ENCODE assay signal across 32 mouse cellular contexts in the genomic region with DNA sequence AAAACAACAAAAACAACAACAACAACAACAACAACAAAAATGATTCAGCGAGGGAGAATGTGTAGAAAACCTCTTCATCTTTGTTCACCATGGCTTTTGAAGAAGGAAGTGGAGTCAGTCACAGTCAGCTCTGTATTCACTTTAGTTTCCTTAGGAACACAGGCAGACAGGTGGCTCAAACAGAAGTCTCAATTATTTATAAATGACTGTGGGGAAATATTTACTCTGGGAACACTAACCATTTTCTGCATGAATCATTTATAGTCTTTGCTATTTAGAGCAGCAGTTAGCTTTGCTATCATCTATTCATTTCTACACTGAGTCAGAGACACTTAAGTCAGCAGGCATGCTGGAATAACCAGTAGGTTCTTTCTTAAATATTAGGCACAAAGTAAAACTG. TPM values are rescaled to one million over a fixed set of nuclear protein-coding genes. Genes with fewer than 3 reads are reported as not detected.
DNase-seq lines count a peak whose midpoint lies in the region; ATAC-seq and TF ChIP-seq lines count a peak whose summit lies in the region.
"Had no signal": no experiment of that assay in that cellular context is flagged by ENCODE, and none has a peak within 500 bp of the region (broad histone marks: within the 10 kb centered on the region; RNA-seq: fewer than 3 reads in every experiment).

No protein-coding gene starts in this region.

- no peaks in the 10 kb centered on the region for H3K4me1 ChIP-seq in forebrain, postnatal 0 days (ENCODE audit: insufficient read depth)
- H3K4me1 ChIP-seq in forebrain, embryonic 13.5 days, result no peaks in the 10 kb centered on the region
- no peaks in the 10 kb centered on the region for H3K4me1 ChIP-seq in midbrain, embryonic 15.5 days
- no peaks in the 10 kb centered on the region for H3K4me1 ChIP-seq in midbrain, embryonic 11.5 days (ENCODE audit: control insufficient read depth, insufficient read depth, low read length)
- H3K4me1 ChIP-seq in stomach, postnatal 0 days (replicated peaks; ENCODE audit: control insufficient read depth, insufficient read depth), result no peaks in the 10 kb centered on the region
- H3K4me1 ChIP-seq: embryonic facial prominence, embryonic 13.5 days; forebrain, embryonic 10.5 days; hindbrain, embryonic 10.5 days; hindbrain, embryonic 15.5 days; limb, embryonic 10.5 days; limb, embryonic 15.5 days; liver, embryonic 13.5 days; neural tube, embryonic 13.5 days had no signal

- H3K9ac ChIP-seq in forebrain, postnatal 0 days, result no peak overlapping the region
- no peak overlapping the region for H3K9ac ChIP-seq in forebrain, embryonic 13.5 days
- H3K9ac ChIP-seq in midbrain, embryonic 15.5 days, result no peak overlapping the region
- no peak overlapping the region for H3K9ac ChIP-seq in midbrain, embryonic 11.5 days (ENCODE audit: low read length)
- no peak overlapping the region for H3K9ac ChIP-seq in stomach, postnatal 0 days (ENCODE audit: low read length)
- H3K9ac ChIP-seq: embryonic facial prominence, embryonic 13.5 days; hindbrain, embryonic 15.5 days; limb, embryonic 15.5 days; liver, embryonic 13.5 days; neural tube, embryonic 13.5 days had no signal

- H3K4me3 ChIP-seq in forebrain, postnatal 0 days (ENCODE audit: low read depth, low read length), result no peak overlapping the region
- no peak overlapping the region for H3K4me3 ChIP-seq in forebrain, embryonic 13.5 days
- no peak overlapping the region for H3K4me3 ChIP-seq in midbrain, embryonic 15.5 days
- H3K4me3 ChIP-seq in midbrain, embryonic 11.5 days (ENCODE audit: low read depth, low read length), result no peak overlapping the region
- H3K4me3 ChIP-seq in stomach, postnatal 0 days (ENCODE audit: low read depth, low read length), result no peak overlapping the region
- H3K4me3 ChIP-seq: embryonic facial prominence, embryonic 13.5 days; forebrain, embryonic 10.5 days; hindbrain, embryonic 10.5 days; hindbrain, embryonic 15.5 days; limb, embryonic 10.5 days; limb, embryonic 15.5 days; liver, embryonic 13.5 days; neural tube, embryonic 13.5 days had no signal

- 87% methylated on average over 1 of the region's 1 CpGs for WGBS in forebrain, postnatal 0 days
- 87% methylated on average over 1 of the region's 1 CpGs for WGBS in forebrain, embryonic 13.5 days
- WGBS in midbrain, embryonic 15.5 days, result 69% methylated on average over 1 of the region's 1 CpGs
- 93% methylated on average over 1 of the region's 1 CpGs for WGBS in midbrain, embryonic 11.5 days
- WGBS in stomach, postnatal 0 days, result 30% methylated on average over 1 of the region's 1 CpGs

- no peaks in the 10 kb centered on the region for H3K9me3 ChIP-seq in forebrain, postnatal 0 days (ENCODE audit: low read length)
- no peaks in the 10 kb centered on the region for H3K9me3 ChIP-seq in forebrain, embryonic 13.5 days (replicated peaks)
- no peaks in the 10 kb centered on the region for H3K9me3 ChIP-seq in midbrain, embryonic 15.5 days
- H3K9me3 ChIP-seq in midbrain, embryonic 11.5 days (ENCODE audit: control insufficient read depth, low read length), result no peaks in the 10 kb centered on the region
- no peaks in the 10 kb centered on the region for H3K9me3 ChIP-seq in stomach, postnatal 0 days (ENCODE audit: control insufficient read depth, low read length)
- H3K9me3 ChIP-seq: embryonic facial prominence, embryonic 13.5 days; hindbrain, embryonic 15.5 days; limb, embryonic 10.5 days; limb, embryonic 15.5 days; liver, embryonic 13.5 days had no signal

- no peaks in the 10 kb centered on the region for H3K36me3 ChIP-seq in forebrain, postnatal 0 days (ENCODE audit: insufficient read depth)
- no peaks in the 10 kb centered on the region for H3K36me3 ChIP-seq in forebrain, embryonic 13.5 days (ENCODE audit: poor library complexity, severe bottlenecking)
- H3K36me3 ChIP-seq in midbrain, embryonic 15.5 days (replicated peaks), result no peaks in the 10 kb centered on the region
- H3K36me3 ChIP-seq in midbrain, embryonic 11.5 days (ENCODE audit: control insufficient read depth, insufficient read depth, low read length), result no peaks in the 10 kb centered on the region
- H3K36me3 ChIP-seq in stomach, postnatal 0 days (ENCODE audit: control insufficient read depth, insufficient read depth, low read length), result no peaks in the 10 kb centered on the region
- H3K36me3 ChIP-seq: embryonic facial prominence, embryonic 13.5 days; forebrain, embryonic 10.5 days; hindbrain, embryonic 10.5 days; hindbrain, embryonic 15.5 days; limb, embryonic 10.5 days; limb, embryonic 15.5 days; liver, embryonic 13.5 days; neural tube, embryonic 13.5 days had no signal

- TF ChIP-seq CTCF in forebrain, postnatal 0 days (IDR thresholded peaks at IDR 0.05; ENCODE audit: low read depth), result no peak
- TF ChIP-seq CTCF in stomach, postnatal 0 days (IDR thresholded peaks at IDR 0.05; ENCODE audit: low read depth), result no peak

- no peaks in the 10 kb centered on the region for H3K27me3 ChIP-seq in forebrain, postnatal 0 days (ENCODE audit: insufficient read depth, low read length)
- H3K27me3 ChIP-seq in forebrain, embryonic 13.5 days, result no peaks in the 10 kb centered on the region
- no peaks in the 10 kb centered on the region for H3K27me3 ChIP-seq in midbrain, embryonic 15.5 days (replicated peaks)
- H3K27me3 ChIP-seq in midbrain, embryonic 11.5 days (ENCODE audit: control insufficient read depth, insufficient read depth, low read length), result no peaks in the 10 kb centered on the region
- H3K27me3 ChIP-seq in stomach, postnatal 0 days (ENCODE audit: control insufficient read depth, insufficient read depth, low read length), result no peaks in the 10 kb centered on the region
- H3K27me3 ChIP-seq: CH12.LX; embryonic facial prominence, embryonic 13.5 days; hindbrain, embryonic 15.5 days; limb, embryonic 15.5 days; liver, embryonic 13.5 days; neural tube, embryonic 13.5 days had no signal

- no peak for TF ChIP-seq EP300 in stomach, postnatal 0 days (optimal IDR thresholded peaks at IDR 0.05)

- peak; percentile 11 for DNase-seq in forebrain, postnatal 0 days
- peak; percentile 17 for DNase-seq in layer of hippocampus, adult 9-10 months (ENCODE audit: low spot score)
- no peak for DNase-seq in layer of hippocampus, postnatal 25 days (ENCODE audit: extremely low spot score in 1 of 2, low spot score in 1 of 2)
- DNase-seq in midbrain, embryonic 11.5 days (ENCODE audit: low spot score, missing footprints), result no peak
- no peak for DNase-seq in stomach, postnatal 0 days (ENCODE audit: low spot score)
- DNase-seq in ovary, postnatal 10 days (ENCODE audit: low spot score), result no peak
- DNase-seq: adrenal gland, postnatal 10 days; cerebellum, adult 11-12 months; cerebellum, postnatal 10 days; gastrocnemius, postnatal 14 days; heart, postnatal 14 days; kidney, adult 18-20 months; kidney, postnatal 36 days; liver, embryonic 13.5 days; lung, adult 18-20 months; lung, postnatal 10 days; right cerebral cortex, adult 18-20 months; right cerebral cortex, postnatal 4 days; thymus, adult 18-20 months; thymus, postnatal 25 days had no signal

- H3K27ac ChIP-seq in forebrain, postnatal 0 days (ENCODE audit: low read depth, low read length), result no peak overlapping the region
- no peak overlapping the region for H3K27ac ChIP-seq in forebrain, embryonic 13.5 days
- no peak overlapping the region for H3K27ac ChIP-seq in midbrain, embryonic 15.5 days
- no peak overlapping the region for H3K27ac ChIP-seq in midbrain, embryonic 11.5 days (ENCODE audit: low read depth, low read length)
- H3K27ac ChIP-seq in stomach, postnatal 0 days (replicated peaks), result no peak overlapping the region
- H3K27ac ChIP-seq: embryonic facial prominence, embryonic 13.5 days; forebrain, embryonic 10.5 days; hindbrain, embryonic 10.5 days; hindbrain, embryonic 15.5 days; limb, embryonic 10.5 days; limb, embryonic 15.5 days; liver, embryonic 13.5 days; neural tube, embryonic 13.5 days had no signal

- H3K4me2 ChIP-seq in forebrain, postnatal 0 days (ENCODE audit: low read depth), result no peak overlapping the region
- H3K4me2 ChIP-seq in forebrain, embryonic 13.5 days, result no peak overlapping the region
- H3K4me2 ChIP-seq in midbrain, embryonic 15.5 days, result no peak overlapping the region
- no peak overlapping the region for H3K4me2 ChIP-seq in midbrain, embryonic 11.5 days
- H3K4me2 ChIP-seq in stomach, postnatal 0 days (replicated peaks; ENCODE audit: low read depth), result no peak overlapping the region
- H3K4me2 ChIP-seq: embryonic facial prominence, embryonic 13.5 days; hindbrain, embryonic 15.5 days; limb, embryonic 15.5 days; liver, embryonic 13.5 days; neural tube, embryonic 13.5 days had no signal

- ATAC-seq in forebrain, postnatal 0 days, result peak; percentile 42
- no peak for ATAC-seq in forebrain, embryonic 13.5 days
- peak; percentile 45; the same call in 1 of the 2 replicates for ATAC-seq in midbrain, embryonic 15.5 days (replicated peaks)
- ATAC-seq in midbrain, embryonic 11.5 days (ENCODE audit: low FRiP score), result no peak
- ATAC-seq in stomach, postnatal 0 days (ENCODE audit: low FRiP score, low TSS enrichment), result peak; percentile 82
- ATAC-seq: forebrain, embryonic 16.5 days; inflammation-experienced regulatory T-cells, adult 6 months had no signal

RNA-seq across cellular contexts. Expression of a gene that starts 54.6 kb away (rescaled TPM):
- 64.4 and 72.5 TPM in 2 replicates for total RNA-seq in forebrain, postnatal 0 days (2014; rRNA removed)
- 92.0 and 98.6 TPM in 2 replicates for polyA plus RNA-seq in forebrain, postnatal 0 days (2015; fragmentation: Nextera tagmentation; extraction: Ambion mirVana)
- polyA plus RNA-seq in forebrain, embryonic 13.5 days (2015; fragmentation: Nextera tagmentation; extraction: Ambion mirVana), result 22.6 and 23.3 TPM in 2 replicates
- 10 to 100 TPM; 52.9 to 55.8 TPM for total RNA-seq in layer of hippocampus, postnatal 25 days (2021)
- 67.0 and 68.0 TPM in 2 replicates for polyA plus RNA-seq in midbrain, embryonic 15.5 days (2015; fragmentation: Nextera tagmentation; extraction: Ambion mirVana)
- 15.9 and 18.7 TPM in 2 replicates for polyA plus RNA-seq in midbrain, embryonic 11.5 days (2014; fragmentation: Nextera tagmentation; extraction: Ambion mirVana)
- 44.7 and 46.9 TPM in 2 replicates for polyA plus RNA-seq in stomach, postnatal 0 days (2015; fragmentation: Nextera tagmentation; extraction: Ambion mirVana)

Comparison
In these comparisons a context has a peak if more than half of its experiments do, and no peak if none do; other contexts are left out.
1. ATAC-seq: peak in forebrain, postnatal 0 days (single experiment), midbrain, embryonic 15.5 days (single experiment) and stomach, postnatal 0 days (single experiment); none in forebrain, embryonic 13.5 days (single experiment) and midbrain, embryonic 11.5 days (single experiment).
2. DNase-seq: peak in forebrain, postnatal 0 days (single experiment) and layer of hippocampus, adult 9-10 months (single experiment); none in layer of hippocampus, postnatal 25 days (0 of 2), midbrain, embryonic 11.5 days (single experiment), stomach, postnatal 0 days (single experiment) and ovary, postnatal 10 days (single experiment).